Mouse (Mus musculus): ENCODE measurements around the gene Gltpd2.

- TF ChIP-seq USF1 (IDR thresholded peaks at IDR 0.05; ENCODE audit: low read depth): no peak
- no peak for TF ChIP-seq POLR2A (IDR thresholded peaks at IDR 0.05; ENCODE audit: insufficient read length, low read depth)
- no peak for TF ChIP-seq MYOG (IDR thresholded peaks at IDR 0.05; ENCODE audit: control insufficient read depth in 1 of 3, insufficient read depth in 1 of 3, insufficient read length in 2 of 3, low read depth in 2 of 3)
- TF ChIP-seq MAX (IDR thresholded peaks at IDR 0.05; ENCODE audit: low read depth): no peak
- no peak for TF ChIP-seq POLR2AphosphoS2 (IDR thresholded peaks at IDR 0.05; ENCODE audit: insufficient read length, low read depth)
- no peak for TF ChIP-seq E2F4 (IDR thresholded peaks at IDR 0.05; ENCODE audit: insufficient read depth)
- TF ChIP-seq TCF12 (IDR thresholded peaks at IDR 0.05; ENCODE audit: insufficient read depth, poor library complexity, severe bottlenecking): no peak
- TF ChIP-seq CEBPB (IDR thresholded peaks at IDR 0.05; ENCODE audit: insufficient read depth, poor library complexity, severe bottlenecking): no peak
Measured at GRCm38 (mm10) chr11:70506385-70506784, 12.6 kb upstream of the Gltpd2 start.

Measured in myocyte (in vitro differentiated cells).